ENCODE assay signal across 8 mouse cellular contexts in the genomic region with DNA sequence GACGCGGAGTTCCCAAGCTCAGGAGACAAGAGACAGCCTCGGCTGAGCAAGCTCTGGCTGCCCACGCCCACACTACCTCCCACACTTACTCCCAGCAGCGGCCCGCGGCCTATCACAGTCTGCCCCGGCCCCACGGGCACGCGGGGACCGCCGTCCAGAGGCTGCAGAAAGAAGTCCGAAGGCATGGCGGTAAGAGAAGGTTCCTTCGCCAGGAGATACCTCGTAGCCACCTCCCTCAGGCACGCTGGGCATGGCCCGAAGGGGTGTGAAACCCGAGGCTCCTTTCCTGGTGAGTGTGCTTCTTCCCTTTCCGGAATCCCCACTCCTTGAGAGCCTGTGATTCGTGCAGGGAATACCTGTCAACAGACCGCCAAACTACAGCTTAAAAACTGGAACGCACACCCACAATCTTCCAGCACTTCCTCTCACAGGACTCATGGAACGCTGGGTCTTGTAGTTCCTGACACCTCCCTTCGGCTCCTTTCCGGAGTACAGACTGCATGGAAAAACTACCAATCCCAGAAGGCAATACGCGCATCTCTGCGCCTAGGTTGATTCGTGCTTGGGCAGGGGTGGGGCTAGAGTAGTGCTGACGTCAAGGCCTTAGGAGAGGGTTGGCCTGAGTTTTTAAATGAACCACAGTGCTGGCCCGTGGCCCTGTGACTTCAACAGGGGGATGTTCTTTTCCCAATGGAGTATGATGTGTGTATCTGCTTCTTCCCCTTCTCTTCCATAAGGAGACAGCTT. TPM values are rescaled to one million over a fixed set of nuclear protein-coding genes. Genes with fewer than 3 reads are reported as not detected.
DNase-seq lines count a peak whose midpoint lies in the region; ATAC-seq and TF ChIP-seq lines count a peak whose summit lies in the region.

Gene Aplf, minus strand, starts transcription at position 423 of the 747 bp plus-strand sequence.

- peak within 1 kb of the TSS; percentile 91 for H3K4me3 ChIP-seq in bone marrow, adult 2 months (replicated peaks; ENCODE audit: control insufficient read depth, low read depth, low read length)
- peak within 1 kb of the TSS; percentile 85 for H3K4me3 ChIP-seq in embryonic facial prominence, embryonic 15.5 days (replicated peaks)
- H3K4me3 ChIP-seq in limb, embryonic 14.5 days (replicated peaks; ENCODE audit: low read length), result peak within 1 kb of the TSS; percentile 79
- peak within 1 kb of the TSS; percentile 57 for H3K4me3 ChIP-seq in midbrain, postnatal 0 days (ENCODE audit: low read depth, low read length)

- H3K36me3 ChIP-seq in embryonic facial prominence, embryonic 15.5 days, result no peaks in the 10 kb centered on the region
- H3K36me3 ChIP-seq in limb, embryonic 14.5 days (ENCODE audit: control insufficient read depth, insufficient read depth, low read length), result no peaks in the 10 kb centered on the region
- no peaks in the 10 kb centered on the region for H3K36me3 ChIP-seq in midbrain, postnatal 0 days (ENCODE audit: insufficient read depth, low read length)

- peak within 1 kb of the TSS; percentile 78 for H3K4me2 ChIP-seq in embryonic facial prominence, embryonic 15.5 days (replicated peaks)
- peak within 1 kb of the TSS; percentile 78 for H3K4me2 ChIP-seq in limb, embryonic 14.5 days (replicated peaks; ENCODE audit: low read depth, low read length, severe bottlenecking)
- H3K4me2 ChIP-seq in midbrain, postnatal 0 days (ENCODE audit: low read depth, low read length, poor library complexity, severe bottlenecking), result peak within 1 kb of the TSS; percentile 82

- peak within 1 kb of the TSS; percentile 81 for H3K27ac ChIP-seq in bone marrow, adult 2 months (ENCODE audit: control insufficient read depth, insufficient read depth, low read depth, low read length, poor library complexity)
- H3K27ac ChIP-seq in embryonic facial prominence, embryonic 15.5 days (replicated peaks), result peak within 1 kb of the TSS; percentile 78
- peak within 1 kb of the TSS; percentile 44 for H3K27ac ChIP-seq in limb, embryonic 14.5 days (replicated peaks; ENCODE audit: low read depth, low read length)
- peak within 1 kb of the TSS; percentile 38; the same call in 1 of the 2 replicates for H3K27ac ChIP-seq in midbrain, postnatal 0 days (ENCODE audit: low read depth, low read length)

- under 1% methylated on average over 33 of the region's 33 CpGs for WGBS in bone marrow, adult 2 months
- under 1% methylated on average over 33 of the region's 33 CpGs for WGBS in embryonic facial prominence, embryonic 15.5 days
- WGBS in limb, embryonic 14.5 days, result under 1% methylated on average over 33 of the region's 33 CpGs
- WGBS in midbrain, postnatal 0 days, result under 1% methylated on average over 33 of the region's 33 CpGs

- peak; percentile 99 for ATAC-seq in embryonic facial prominence, embryonic 15.5 days (ENCODE audit: insufficient number of reproducible peaks, low FRiP score, low TSS enrichment, low read depth)
- peak; percentile 100 for ATAC-seq in limb, embryonic 14.5 days (ENCODE audit: low FRiP score, low read depth)
- ATAC-seq in midbrain, postnatal 0 days (ENCODE audit: low FRiP score), result peak; percentile 100

- H3K27me3 ChIP-seq in embryonic facial prominence, embryonic 15.5 days, result no peaks in the 10 kb centered on the region
- no peaks in the 10 kb centered on the region for H3K27me3 ChIP-seq in limb, embryonic 14.5 days (ENCODE audit: control insufficient read depth, insufficient read depth, low read length)
- no peaks in the 10 kb centered on the region for H3K27me3 ChIP-seq in midbrain, postnatal 0 days (ENCODE audit: insufficient read depth, low read length)

- TF ChIP-seq CTCF in bone marrow, adult 2 months (IDR thresholded peaks at IDR 0.05; ENCODE audit: control insufficient read depth, insufficient read depth, low read length), result no peak
- no peak; the same call in 1 of the 2 replicates for TF ChIP-seq CTCF in midbrain, postnatal 0 days (IDR thresholded peaks at IDR 0.05)

- no peaks in the 10 kb centered on the region for H3K9me3 ChIP-seq in embryonic facial prominence, embryonic 15.5 days (replicated peaks)
- H3K9me3 ChIP-seq in limb, embryonic 14.5 days (ENCODE audit: control insufficient read depth, low read length), result no peaks in the 10 kb centered on the region
- no peaks in the 10 kb centered on the region for H3K9me3 ChIP-seq in midbrain, postnatal 0 days (ENCODE audit: low read length)

- TF ChIP-seq POLR2A in bone marrow, adult 2 months (IDR thresholded peaks at IDR 0.05; ENCODE audit: borderline replicate concordance, control insufficient read depth, low read depth, low read length), result peak; percentile 50; the same call in 1 of the 2 replicates
- 0 out of 2 replicates have a peak, but pooled peaks have one; percentile 26 for TF ChIP-seq POLR2A in limb, embryonic 14.5 days (IDR thresholded peaks at IDR 0.05; ENCODE audit: borderline replicate concordance, extremely low read depth, insufficient read depth, insufficient read length)

- H3K9ac ChIP-seq in embryonic facial prominence, embryonic 15.5 days, result peak within 1 kb of the TSS; percentile 83
- H3K9ac ChIP-seq in limb, embryonic 14.5 days (ENCODE audit: low read depth, low read length, severe bottlenecking), result peak within 1 kb of the TSS; percentile 69
- H3K9ac ChIP-seq in midbrain, postnatal 0 days (replicated peaks; ENCODE audit: low read length, poor library complexity, severe bottlenecking), result peak within 1 kb of the TSS; percentile 48

- peak; percentile 99 for DNase-seq in 416B (ENCODE audit: low read depth)
- peak; percentile 94 for DNase-seq in heart, adult 8-10 months (ENCODE audit: low spot score)
- DNase-seq in kidney, adult 9 months, result peak; percentile 97
- peak; percentile 99 for DNase-seq in limb, embryonic 14.5 days (ENCODE audit: low spot score)
- DNase-seq in midbrain, postnatal 0 days (ENCODE audit: low spot score), result peak; percentile 99
- DNase-seq in spleen, postnatal 14 days (ENCODE audit: low spot score in 2 of 2), result peak; percentile 67 to 79

- peaks cover 3% of the 10 kb centered on the region; the same call in 1 of the 2 replicates for H3K4me1 ChIP-seq in bone marrow, adult 2 months (ENCODE audit: control insufficient read depth, insufficient read depth, low read length)
- peaks cover 15% of the 10 kb centered on the region for H3K4me1 ChIP-seq in embryonic facial prominence, embryonic 15.5 days
- peaks cover 3% of the 10 kb centered on the region; the same call in 1 of the 2 replicates for H3K4me1 ChIP-seq in limb, embryonic 14.5 days (ENCODE audit: control insufficient read depth, insufficient read depth, low read length)
- H3K4me1 ChIP-seq in midbrain, postnatal 0 days (ENCODE audit: insufficient read depth, low read length), result peaks cover 12% of the 10 kb centered on the region; the same call in 1 of the 2 replicates

RNA-seq across cellular contexts. Expression of gene Aplf, which starts in this region (rescaled TPM):
- polyA plus RNA-seq in bone marrow, adult 2 months (2011; ENCODE audit: insufficient read depth, insufficient read length, low replicate concordance, missing spikeins), result 13.0 and 16.8 TPM in 2 replicates
- polyA plus RNA-seq in embryonic facial prominence, embryonic 15.5 days (2015; fragmentation: Nextera tagmentation; extraction: Ambion mirVana), result 14.7 and 15.8 TPM in 2 replicates
- 1 to 10 TPM; 2.2 to 3.0 (median 2.7) TPM for total RNA-seq in heart, adult 8-10 months (2022)
- polyA plus RNA-seq in limb, embryonic 14.5 days (2012; rRNA removed), result 7.5 and 10.3 TPM in 2 replicates
- 14.3 and 16.2 TPM in 2 replicates for polyA plus RNA-seq in limb, embryonic 14.5 days (2014; fragmentation: Nextera tagmentation; extraction: Ambion mirVana)
- 4.2 and 5.5 TPM in 2 replicates for total RNA-seq in midbrain, postnatal 0 days (2014; rRNA removed)
- polyA plus RNA-seq in midbrain, postnatal 0 days (2015; fragmentation: Nextera tagmentation; extraction: Ambion mirVana), result 4.4 and 5.0 TPM in 2 replicates

Comparison
In these comparisons a context has a peak if more than half of its experiments do, and no peak if none do; other contexts are left out.
1. Peak in every context shown above with its lines: DNase-seq, ATAC-seq, H3K4me3 ChIP-seq and H3K27ac ChIP-seq.